Mouse (Mus musculus) layer of hippocampus, adult 18-20 months (tissue): ENCODE measurements at regions not wholly inside any gene's neighbourhood (a gene's known extent, or its start where the extent isn't known, plus 50 kb on each side); places are given as distances from the start of the nearest gene placed in this dataset.

Experiments used
- DNase-seq, 2 experiments: peaks; one replicate each; pipeline ENCODE4 v3.0.0; 2022; ENCODE audit warnings: low spot score in 2 of 2

- DNase-seq, result peak; percentile 0 to 20
Observed at GRCm38 (mm10) chr17:77096836-77097235, 1103.2 kb upstream of the Crim1 start.

DNA sequence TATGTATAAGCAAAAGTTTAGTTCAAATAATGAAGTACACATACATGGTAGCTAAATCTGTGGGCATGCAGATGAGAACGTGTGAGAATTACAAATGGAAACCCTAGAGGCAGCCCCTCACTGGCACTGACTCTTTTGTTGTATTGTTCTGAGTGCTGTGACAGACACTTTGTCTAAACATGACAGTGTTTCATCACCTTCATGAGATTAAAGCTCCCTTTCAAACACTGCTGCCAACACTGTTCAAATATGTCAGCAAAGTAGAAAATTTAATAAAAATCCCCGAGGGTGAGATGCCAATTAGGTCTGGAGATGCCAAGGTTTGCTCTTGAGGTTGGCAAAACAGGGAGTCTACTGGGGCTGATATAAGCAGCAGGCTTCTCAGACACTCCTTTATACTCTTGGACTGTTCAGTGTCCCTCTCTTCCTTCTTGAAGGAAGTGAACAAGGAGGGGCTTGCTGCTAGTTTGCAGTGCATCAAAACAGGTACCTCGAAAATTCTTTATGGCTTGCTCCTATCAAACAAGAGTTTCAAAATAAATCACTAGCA, 1100.9 kb upstream of the Crim1 start:
- DNase-seq, result no peak

DNA sequence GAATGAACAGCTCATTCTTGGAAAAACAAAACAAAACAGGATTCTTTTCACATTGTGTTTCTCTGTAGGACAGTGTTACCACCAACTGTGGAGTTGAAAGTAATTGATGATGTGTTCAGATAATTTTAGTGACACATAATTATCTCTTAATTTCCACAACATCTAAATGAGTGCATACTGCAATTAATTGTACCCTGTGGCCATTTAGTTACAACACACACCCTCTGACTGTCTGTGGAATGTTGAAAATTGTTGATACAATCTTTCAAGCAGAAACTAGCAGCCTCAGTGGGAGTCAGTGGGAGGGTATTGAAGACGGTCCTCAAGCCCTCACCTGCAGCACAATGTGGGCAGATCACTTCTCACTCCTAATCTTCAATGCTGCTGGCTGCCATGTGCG, 1084.1 kb upstream of the Crim1 start:
- DNase-seq, result no peak

GRCm38 (mm10) chr17:77116972-77117371, 1083.1 kb upstream of the Crim1 start:
- DNase-seq, result no peak

DNA sequence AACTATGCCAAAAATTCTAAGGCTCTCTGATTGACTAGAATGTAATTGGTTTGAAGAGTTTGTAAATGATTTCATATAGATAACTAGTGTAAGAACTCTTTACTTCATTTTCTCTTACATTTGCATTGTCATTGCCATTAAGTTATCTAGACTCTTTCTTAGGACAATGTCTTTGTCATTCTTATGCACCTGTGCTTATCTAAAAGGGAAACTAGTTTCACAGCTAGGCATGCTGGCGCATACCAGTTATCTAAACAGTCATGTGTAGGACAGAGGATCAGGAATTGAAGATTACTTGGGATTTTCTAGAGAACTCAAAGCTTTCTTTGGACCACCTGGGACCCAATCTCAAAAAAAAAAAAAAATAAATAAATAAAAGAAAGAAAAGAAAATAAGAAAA, 1081.6 kb upstream of the Crim1 start:
- no peak for DNase-seq

DNA sequence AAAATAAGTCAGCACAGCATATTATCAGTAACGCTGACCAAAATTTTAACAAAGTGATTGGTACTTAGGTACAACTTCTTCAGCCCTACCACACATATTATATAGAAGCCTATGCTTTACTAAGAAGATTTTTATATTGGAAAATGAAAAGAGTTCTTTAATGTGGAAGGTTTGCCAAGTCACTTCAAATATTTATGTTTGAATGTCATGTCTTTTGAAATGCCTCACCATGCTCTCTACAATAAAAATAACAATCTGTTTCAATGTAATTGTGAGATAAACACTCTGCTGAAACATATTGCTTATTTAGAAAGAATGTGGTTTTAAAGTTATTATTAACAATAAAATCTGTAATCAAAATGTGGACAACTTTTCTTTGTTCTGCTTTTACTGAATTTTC, 1073.0 kb upstream of the Crim1 start:
- no peak for DNase-seq
